Mouse (Mus musculus) mesoderm, embryonic 11.5 days (tissue): ENCODE data around the gene Cyp19a1.

Source experiments
- DNase-seq: peaks from one replicate; pipeline ENCODE4 v3.0.0-alpha.2; 2012; ENCODE audit warnings: low read depth, low spot score

Gene Cyp19a1

DNA sequence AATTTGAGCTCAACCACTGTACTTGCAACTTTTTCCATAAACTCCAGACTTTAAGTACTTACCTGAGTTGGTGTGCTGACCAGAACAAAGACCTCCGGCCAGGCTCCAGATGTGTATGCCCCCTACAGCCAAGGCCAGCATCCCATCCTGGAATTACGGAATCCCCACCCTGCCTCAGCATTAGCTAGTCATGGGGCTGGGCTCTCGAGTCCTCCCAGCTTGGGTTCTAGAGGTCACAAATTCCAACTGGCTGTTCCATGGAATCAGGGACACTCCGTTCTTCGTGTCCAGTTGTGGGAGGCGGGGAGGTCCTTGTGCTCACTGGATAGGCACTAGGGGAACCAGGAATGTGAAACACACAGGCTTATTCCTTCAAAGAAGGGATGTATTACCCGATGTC is at the start of gene Cyp19a1:
Gene Cyp19a1, minus strand, starts transcription at position 101 of the 400 bp plus-strand sequence.
- no peak for DNase-seq

DNA sequence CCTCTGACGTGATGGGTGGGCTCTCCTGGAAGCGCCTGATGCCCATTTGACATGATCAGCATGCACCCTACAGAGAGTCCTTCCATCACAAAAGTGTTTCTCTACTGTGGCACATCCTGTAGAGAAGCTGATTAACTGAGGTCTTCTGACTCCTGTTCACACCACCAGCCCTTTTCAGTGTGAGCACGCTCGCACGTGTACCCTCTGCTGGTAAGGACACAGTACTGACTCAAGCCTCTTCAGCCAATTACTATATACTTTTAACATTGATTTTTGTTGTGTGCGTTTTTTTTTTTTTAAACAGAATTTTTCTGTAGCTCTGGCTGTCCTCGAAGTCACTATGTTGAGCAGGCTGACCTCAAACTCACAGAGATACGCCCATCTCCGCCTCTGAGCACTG is 48.5 kb upstream of the Cyp19a1 start:
- DNase-seq: no peak

DNA sequence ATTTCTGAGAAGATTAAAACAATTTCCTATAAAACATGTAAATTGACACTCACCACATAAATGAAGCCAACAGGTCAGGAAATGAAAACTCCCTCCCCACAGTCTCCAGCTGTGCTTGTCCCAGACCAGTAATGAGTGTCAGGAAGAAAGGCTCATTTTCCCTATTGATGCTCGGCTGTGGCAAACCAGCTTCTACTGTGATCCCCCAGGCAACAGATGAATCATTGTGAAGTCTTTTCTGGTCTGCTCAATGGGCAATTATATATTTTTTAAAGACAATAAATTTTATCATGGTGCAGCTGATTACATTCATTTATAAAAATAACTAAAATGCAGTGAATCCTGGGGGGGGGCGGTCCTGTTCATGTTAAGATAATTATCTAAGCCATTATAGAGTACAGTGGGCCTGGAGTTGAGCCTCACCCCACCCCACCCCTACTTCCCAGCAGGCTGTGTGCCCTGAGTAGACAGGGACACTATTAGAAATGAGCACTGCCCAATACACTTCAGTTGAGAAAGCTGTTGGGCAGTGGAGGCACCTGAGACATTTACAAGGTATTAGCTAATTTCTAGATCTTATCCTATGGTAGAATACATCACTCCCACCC is 40.9 kb upstream of the Cyp19a1 start:
- peak; percentile 16 for DNase-seq

DNA sequence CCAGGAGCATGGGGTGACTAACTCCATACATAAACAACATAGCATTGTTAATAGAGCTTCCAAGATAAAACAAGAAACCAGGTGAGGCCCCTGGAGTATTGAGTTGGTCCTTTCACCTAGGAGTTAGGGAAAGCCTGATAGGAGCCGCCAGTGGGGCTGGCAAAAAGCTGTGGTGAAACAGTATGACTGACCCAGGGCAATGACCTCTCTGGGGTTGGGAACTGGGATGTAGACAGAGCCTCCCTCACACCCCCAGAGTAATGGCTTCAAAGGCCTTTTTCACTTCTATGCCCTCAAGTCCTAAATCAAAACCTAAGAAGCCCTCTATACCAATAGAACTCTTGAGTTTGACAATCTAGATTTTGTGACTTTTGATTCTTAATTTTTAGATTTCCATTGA is 40.3 kb upstream of the Cyp19a1 start:
- DNase-seq: no peak

DNA sequence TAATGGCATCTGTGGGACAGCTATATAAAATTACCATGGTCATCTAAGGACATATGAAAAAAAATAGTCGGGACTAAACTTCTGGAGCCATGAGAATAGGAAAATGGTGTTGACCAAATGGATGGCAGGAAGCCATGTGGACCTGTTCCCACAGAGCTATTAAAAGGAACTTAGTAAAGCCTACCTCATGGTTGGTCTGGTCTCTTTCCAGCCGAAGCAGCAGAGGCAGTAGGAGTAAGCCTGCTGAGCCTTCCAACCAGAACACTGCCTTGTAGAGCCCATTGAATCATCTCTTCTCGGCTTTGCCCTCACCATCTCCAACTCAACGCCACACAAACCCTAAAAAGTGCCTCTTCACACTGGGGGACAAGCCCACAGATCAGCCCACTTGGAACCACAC is 33.3 kb upstream of the Cyp19a1 start:
- DNase-seq: no peak

DNA sequence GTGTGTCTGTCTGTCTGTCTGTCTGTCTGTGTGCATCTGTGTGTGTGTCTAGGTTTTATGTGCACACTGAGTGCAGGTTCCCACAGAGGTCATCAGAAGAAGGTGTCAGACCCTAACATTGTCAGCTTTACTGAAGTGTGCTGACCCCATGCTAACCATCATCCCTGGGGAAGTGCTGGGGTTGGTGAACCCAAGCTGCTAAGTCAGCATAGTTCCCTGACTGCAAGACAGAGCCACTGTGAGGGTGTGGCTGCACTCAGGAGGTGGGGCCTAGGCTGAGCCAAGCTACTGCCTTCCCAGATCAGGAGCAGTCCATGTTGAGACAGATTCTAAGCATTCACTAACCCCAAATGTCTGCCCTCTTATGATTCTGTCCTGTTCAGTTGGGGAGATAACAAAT is 31.9 kb upstream of the Cyp19a1 start:
- DNase-seq: no peak

DNA sequence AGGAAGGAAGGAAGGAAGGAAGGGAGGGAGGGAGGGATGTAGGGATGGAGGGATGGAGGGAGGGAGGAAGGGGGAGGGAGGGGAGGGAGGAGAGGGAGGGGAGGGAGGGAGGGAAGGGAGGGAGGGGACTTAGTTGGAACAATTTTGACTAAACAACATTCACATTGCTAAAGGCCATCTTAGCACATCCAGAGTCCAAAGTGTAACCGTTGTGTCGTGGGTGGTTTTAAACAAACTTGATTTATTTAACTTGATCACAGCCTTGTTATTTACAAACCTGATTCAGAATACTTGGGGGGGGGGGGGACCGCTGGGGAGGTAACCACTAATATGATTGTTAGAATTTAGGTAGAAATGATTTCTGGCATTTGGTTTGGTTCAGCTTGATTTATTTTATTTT is 31.5 kb upstream of the Cyp19a1 start:
- DNase-seq: no peak

DNA sequence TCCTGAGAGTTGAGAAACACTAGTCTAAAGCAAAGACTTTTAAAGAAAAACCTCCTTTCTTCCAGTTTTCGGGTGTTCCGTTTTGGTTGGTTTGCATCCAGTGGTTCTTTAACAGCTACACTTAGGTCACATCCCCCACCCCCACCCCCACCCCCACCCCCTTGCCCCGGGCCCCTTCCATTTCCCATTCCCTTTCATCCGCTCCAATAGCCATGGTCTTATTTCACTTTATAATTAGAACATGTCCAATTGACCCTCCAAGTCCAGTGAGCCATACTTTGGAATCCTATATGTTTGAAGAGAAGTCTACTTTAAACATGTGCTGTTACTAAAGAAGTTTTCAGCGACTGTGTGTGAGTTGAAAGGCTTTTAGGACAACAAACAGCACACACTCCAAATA is 19.9 kb upstream of the Cyp19a1 start:
- DNase-seq: no peak

DNA sequence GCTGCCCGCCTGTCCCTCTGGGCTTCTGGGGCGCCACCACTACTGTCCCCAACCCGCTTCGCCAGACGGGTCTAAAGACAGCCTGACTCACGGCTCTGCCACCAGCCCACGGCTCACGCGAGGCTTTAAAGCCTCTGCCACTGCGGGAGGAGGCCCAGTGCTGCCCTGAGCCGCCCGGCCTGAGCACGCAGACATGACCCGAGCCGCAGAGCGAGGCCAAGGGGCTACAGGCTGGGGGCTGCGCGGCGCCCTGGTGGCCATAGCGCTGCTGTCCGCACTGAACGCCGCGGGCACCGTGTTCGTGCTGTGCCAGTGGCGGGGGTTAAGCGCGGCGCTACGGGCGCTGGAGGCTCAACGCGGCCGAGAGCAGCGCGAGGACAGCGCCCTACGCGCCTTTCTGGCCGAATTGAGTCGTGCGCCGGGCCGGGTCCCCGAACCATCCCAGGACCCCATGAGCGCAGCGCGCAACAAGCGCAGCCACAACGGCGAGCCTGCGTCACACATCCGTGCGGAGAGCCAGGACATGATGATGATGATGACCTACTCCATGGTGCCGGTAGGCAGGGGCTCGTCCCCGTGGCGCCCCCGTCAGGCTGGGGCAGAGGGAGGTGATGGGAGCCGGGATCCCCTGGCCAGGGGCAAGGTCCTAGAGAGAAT is 18.5 kb upstream of the Cyp19a1 start, which contains the start of gene Gldn:
Gene Gldn, plus strand, starts transcription at position 156 of the 657 bp plus-strand sequence.
- peak; percentile 33 for DNase-seq

DNA sequence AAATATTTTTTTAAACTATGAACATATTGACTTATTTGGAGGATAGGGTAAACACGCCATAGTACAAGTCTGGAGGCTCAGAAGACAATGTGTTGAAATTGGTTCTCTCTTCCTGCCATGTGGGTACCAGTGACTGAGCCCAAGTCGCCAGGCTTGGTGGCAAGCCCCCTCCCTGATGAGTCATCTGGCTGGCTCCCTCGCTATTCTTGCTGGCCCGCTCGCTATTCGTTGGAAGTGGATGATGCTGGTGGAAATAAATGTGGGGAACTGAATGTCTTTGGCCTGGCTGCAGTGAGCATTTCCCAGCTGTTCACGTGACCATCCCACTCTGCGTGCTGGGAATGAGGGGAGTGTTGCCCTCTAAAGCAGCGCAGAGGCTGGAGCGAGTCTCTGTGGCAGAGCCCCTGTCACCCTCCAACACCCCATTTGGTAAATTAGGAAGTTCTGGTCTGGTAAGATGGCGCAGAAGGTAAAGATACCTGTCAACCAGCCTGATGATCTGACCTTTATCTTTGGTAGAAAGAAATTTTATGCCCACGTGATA is 11.2 kb upstream of the Cyp19a1 start:
- no peak for DNase-seq

DNA sequence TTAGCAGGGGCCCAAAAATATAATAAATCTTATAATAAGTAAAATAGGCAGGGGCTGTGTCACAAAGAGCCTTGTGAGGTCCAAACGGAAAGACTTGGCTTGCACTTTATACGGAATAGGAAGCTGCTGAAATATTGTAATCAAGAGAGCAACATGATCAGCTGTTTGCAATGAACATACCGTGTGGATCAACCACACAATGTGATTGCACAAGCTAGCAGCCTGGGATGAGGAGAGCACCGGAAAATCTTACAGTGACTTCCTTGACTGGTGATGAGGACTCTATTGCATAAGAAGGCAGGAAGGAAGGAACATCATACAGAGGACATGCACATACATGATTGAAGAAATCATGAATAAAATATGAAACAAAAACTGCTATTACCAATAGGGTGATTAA is 7.4 kb upstream of the Cyp19a1 start:
- no peak for DNase-seq

DNA sequence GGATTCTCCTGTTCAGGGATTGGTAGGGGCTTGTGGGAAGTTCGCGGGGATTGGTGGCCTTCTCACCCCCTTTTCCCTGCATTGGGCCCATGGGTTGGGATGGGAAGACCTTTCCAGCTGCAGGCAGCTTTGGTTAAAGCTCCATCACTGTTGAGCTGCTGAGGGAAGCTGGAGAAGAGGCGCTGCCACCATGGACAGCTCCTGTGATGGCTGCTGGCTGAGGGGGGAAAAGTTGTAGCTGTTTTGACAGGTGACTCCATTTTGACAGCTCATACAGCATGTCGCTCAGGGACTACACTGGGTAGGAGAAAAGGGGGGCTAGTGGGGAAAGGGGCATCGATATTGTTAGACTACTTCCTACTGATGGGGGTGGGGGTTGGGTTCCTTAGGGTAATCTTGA is 3.0 kb upstream of the Cyp19a1 start:
- DNase-seq: peak; percentile 40

DNA sequence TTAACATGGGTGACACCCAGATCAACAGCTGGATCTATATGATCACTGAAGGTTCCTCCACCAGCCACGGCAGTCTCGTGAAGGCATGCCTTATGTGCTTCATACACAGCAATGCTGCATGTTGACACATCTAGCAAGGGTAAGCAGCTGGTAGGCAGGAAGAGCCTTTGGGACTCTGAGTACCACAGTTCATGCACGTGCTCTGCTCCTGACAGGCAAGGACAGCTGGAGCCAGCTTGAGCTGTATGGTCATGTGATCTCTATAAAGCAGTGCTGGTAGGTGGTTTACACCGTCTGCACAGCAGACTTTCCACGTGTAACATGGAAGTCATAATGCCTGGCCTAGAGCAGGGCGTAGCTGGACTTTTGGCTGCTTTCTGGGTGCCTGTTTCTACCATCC is 2.1 kb upstream of the Cyp19a1 start:
- no peak for DNase-seq

DNA sequence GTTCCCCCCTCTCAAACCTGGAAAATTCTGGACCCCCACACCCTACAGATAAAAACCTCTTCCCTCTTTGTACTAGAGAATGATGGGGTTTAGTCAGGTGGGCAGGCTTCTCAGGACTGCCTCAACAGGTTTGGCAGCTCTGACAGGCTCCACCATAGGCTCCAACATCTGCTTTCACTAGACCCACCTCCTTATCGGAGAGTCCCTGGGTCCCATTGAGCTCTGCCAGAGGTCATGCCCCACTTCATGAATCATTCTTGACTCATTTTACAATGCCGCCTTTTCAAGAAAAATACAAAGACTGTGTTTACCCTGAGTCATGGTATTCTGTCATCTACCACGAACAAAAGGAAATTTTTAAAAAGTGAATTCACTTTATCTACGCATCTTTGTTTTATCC is 3.2 kb downstream of the Cyp19a1 start:
- no peak for DNase-seq

DNA sequence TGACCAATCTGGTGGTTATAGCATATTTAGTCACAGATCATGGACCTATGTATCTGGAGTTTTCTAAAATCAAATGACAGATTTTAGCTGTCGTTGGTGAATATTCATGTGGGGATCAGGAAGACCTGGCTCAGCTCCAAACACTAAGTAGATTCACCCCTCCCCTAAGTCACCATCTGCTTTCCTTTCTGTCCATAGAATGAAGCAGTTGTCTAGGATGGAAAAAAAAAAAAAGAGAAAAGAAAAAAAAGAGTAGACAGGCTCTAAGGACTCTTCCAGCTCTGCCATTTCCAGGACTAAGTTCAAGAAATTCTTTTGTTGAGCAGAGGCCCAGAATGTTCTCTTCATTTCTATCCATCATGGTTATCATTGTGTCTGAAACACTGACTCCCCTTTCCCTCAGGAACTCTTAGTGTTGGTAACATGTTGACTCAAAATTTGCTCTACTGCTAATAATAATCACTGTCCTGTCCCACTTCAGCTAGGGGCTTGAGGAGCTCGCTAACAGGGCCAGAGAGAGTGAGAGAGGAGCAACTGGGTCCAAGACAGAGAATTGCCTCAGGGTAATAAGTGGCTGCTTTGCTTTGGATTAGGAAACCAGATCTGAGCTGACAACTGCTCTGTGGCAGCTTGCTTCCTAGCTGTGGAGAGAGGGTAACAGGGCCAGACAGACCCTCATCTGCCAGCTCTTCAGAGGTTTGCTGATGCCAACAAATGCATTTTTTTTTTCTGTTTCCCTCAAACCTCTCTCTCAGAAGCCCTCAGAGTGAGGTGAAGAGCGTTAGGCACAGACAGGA is 22.8 kb downstream of the Cyp19a1 start:
- DNase-seq: no peak

DNA sequence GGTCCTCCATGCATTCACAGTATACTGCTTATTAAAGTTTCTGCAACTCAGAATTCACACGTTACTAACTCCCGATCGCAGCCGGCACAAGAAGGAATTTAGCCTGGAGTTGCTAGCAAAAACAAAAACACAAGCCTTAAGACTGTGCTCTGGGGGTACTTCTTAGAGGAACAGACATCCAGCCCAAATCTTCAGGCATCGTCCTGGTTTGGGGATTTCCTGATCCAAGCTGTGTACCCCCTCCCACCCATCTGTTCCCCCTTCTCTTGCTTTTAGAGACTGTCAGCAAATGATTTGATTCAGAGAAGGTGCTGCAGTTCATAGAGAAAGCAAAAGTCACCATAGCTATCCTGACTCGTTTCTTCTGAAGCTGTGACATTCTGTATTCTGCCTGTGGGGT is 40.3 kb downstream of the Cyp19a1 start:
- DNase-seq: no peak

DNA sequence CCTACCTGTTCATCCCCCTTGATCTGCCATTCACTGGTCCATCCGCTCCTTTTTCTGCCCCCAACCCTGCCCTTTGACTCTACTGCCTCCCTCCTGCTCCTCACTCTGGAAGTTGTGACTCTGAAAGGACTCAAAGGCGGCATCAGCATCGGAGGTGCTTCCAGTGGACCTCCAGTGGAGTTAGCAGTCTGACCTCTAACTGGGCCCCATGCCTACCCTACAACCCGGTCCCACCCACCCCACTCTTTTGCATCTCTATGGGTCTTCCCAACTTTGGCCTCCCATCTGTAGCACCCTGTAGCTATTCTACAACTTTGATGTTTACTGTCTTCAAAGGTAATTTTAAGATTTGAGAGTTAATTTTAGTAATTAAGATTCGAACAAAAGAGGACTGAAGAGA is 51.4 kb downstream of the Cyp19a1 start:
- DNase-seq: no peak

DNA sequence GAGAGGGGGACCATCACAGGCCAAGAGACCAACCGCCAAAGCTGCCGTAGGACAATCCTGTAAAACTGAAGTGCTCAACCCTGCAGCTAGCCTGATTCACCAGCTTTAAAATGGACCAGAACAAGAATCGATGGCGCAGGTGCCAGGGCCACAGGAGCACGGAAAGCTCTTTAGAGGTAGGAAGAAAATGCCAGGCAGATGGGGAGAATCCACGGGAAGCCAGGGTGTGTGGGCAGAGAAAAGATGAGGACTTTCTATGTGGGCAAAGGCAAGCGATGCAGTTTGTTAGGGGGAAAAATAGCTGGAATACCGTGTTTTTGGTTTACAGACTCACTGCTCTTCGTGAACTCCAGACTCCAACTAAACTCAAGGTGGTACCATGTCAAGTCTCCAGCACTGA is 53.0 kb downstream of the Cyp19a1 start:
- DNase-seq: no peak

DNA sequence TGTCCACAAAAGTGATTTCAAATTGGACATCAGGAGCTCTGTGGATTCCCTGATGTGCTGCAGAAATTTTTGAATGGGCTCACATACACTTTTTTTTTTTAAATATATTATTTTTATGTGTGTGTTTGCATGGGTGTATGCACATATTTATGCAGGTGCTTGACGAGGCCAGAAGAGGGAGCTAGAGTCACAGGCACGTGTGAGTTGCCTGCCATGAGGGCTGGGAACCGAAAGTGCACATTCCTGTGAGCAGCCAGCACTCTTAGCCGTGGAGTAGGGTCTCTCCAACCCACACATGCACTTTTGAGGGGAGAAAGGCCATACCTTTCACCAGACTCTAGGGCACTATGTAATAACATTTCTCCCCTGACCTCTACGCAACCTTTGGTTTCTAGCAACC is 73.1 kb downstream of the Cyp19a1 start:
- no peak for DNase-seq

DNA sequence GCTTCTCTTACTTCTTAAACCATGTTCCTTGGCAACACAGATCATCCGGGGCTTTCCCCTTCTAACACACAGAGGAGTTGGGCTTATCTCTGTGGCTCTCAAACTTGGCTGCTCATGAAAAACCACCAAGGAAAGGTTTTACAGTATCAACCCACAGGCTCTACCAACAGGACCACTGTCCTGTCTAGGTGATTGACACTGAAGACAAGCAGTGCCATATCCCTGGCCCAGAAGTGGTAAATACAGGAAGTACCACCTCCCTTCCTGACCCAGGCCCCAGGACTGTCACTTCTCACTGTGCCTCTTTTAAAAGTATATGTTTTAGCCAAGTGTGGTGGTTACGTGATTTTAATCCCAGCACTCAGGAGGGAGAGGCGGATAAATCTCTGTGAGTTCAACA is 76.5 kb downstream of the Cyp19a1 start:
- DNase-seq: no peak

DNA sequence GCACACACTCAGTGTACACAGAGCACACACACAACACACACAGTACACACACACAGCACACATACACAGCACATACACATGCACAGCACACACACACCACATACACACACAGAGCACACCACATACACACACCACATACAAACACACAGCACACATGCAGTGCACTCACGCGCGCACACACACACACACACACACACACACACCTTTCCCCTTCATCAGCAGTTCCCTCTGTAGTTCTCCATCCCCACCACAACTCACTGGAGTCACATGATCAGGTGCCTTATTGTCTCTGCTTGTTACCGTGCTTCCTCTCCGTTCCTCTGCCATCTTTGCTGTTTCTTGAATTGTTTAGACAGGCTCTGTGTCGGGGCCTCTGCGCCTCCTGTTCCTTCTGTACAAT is 85.4 kb downstream of the Cyp19a1 start:
- no peak for DNase-seq

DNA sequence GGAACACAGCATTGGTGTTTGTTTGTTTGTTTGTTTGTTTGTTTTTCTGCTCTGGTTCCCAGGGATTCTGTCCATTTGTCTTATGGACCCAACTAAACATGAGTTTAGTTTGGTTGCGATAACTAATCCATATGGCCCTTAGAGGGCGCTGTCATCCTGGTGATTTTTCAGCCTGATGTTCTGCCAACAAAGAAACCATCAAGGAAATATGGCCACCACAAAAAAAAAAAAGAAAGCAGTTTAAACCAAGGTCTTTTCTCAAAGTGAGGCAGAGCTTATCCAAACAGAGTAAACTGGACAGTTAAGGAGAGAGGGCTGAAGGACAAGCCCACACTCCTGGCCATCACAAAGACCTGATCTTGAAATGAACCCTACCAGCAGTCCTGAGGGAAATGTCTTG is 86.6 kb downstream of the Cyp19a1 start:
- DNase-seq: peak; percentile 73

DNA sequence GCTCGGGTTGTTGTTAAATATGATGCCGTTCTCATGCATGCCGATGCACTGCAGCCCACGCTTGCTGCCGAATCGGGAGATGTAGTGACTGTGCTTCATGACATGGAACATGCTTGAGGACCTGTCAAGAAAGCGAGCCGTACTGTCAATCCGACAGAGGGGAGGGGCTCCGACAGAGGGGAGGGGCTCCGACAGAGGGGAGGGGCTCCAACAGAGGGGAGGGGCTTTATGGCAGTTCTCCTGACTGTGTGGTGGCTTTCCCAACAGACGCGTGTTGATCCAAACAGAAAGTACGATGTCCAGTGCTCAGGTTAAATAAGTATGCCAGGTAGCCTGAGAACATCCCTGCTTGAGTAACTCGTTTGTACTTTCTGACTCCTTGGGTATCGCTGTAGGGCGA is 87.7 kb downstream of the Cyp19a1 start:
- no peak for DNase-seq
